Mouse (Mus musculus) myocyte (in vitro differentiated cells): ENCODE measurements around the gene Il34. TPM values are rescaled to one million over a fixed set of nuclear protein-coding genes. Genes with fewer than 3 reads are reported as not detected.

ENCODE experiments used
- H3K27me3 ChIP-seq: one replicate; pipeline ENCODE4 v1.6.1; 2011; ENCODE audit not compliant: control insufficient read depth, insufficient read depth, insufficient read length
- H3K36me3 ChIP-seq: one replicate; pipeline ENCODE4 v1.6.1; 2011; ENCODE audit not compliant: control insufficient read depth, insufficient read depth
- H3K4me2 ChIP-seq: one replicate; pipeline ENCODE4 v1.6.1; 2011; ENCODE audit warnings: low read depth, control low read depth
- H3K4me3 ChIP-seq: one replicate; pipeline ENCODE4 v1.5.1; 2011; ENCODE audit warnings: mild to moderate bottlenecking, control low read depth, moderate library complexity
- H3K79me2 ChIP-seq: one replicate; pipeline ENCODE4 v1.6.1; 2011; ENCODE audit not compliant: control insufficient read depth, insufficient read depth
- H3ac ChIP-seq: one replicate; pipeline ENCODE4 v1.6.1; 2011; ENCODE audit not compliant: control insufficient read depth, insufficient read length
- CEBPB ChIP-seq: IDR thresholded peaks from 2 replicates; pipeline ENCODE4 v1.6.1; 2011; ENCODE audit warnings: mild to moderate bottlenecking, moderate library complexity; ENCODE audit not compliant: poor library complexity, insufficient read depth, severe bottlenecking
- E2F4 ChIP-seq: IDR thresholded peaks from one replicate; pipeline ENCODE4 v1.6.1; 2011; ENCODE audit warnings: mild to moderate bottlenecking, control low read depth, moderate library complexity; ENCODE audit not compliant: insufficient read depth
- MAX ChIP-seq: IDR thresholded peaks from one replicate; pipeline ENCODE4 v1.6.1; 2011; ENCODE audit warnings: low read depth, mild to moderate bottlenecking, control low read depth
- MYOD1 ChIP-seq, 3 experiments: IDR thresholded peaks; one replicate each; pipeline ENCODE4 v1.6.1; 2011; ENCODE audit warnings: control low read depth in 2 of 3, low read depth in 2 of 3, mild to moderate bottlenecking in 2 of 3, moderate library complexity in 1 of 3; ENCODE audit not compliant: insufficient read length in 2 of 3, control insufficient read depth in 1 of 3
- MYOG ChIP-seq, 3 experiments: IDR thresholded peaks; one replicate each; pipeline ENCODE4 v1.6.1; 2011; ENCODE audit warnings: control low read depth in 2 of 3, low read depth in 2 of 3, mild to moderate bottlenecking in 2 of 3; ENCODE audit not compliant: insufficient read length in 2 of 3, control insufficient read depth in 1 of 3, insufficient read depth in 1 of 3
- POLR2A ChIP-seq: IDR thresholded peaks from one replicate; pipeline ENCODE4 v1.6.1; 2011; ENCODE audit warnings: low read depth, mild to moderate bottlenecking, control low read depth, moderate library complexity; ENCODE audit not compliant: insufficient read length
- POLR2AphosphoS2 ChIP-seq: IDR thresholded peaks from one replicate; pipeline ENCODE4 v1.6.1; 2011; ENCODE audit warnings: low read depth, control low read depth; ENCODE audit not compliant: insufficient read length
- REST ChIP-seq: IDR thresholded peaks from one replicate; pipeline ENCODE4 v1.6.1; 2011; ENCODE audit warnings: mild to moderate bottlenecking, control low read depth, moderate library complexity; ENCODE audit not compliant: insufficient read depth, insufficient read length
- SRF ChIP-seq: IDR thresholded peaks from one replicate; pipeline ENCODE4 v1.6.1; 2011; ENCODE audit warnings: low read depth; ENCODE audit not compliant: control insufficient read depth, insufficient read length
- TCF12 ChIP-seq: IDR thresholded peaks from one replicate; pipeline ENCODE4 v1.6.1; 2011; ENCODE audit warnings: mild to moderate bottlenecking, control low read depth; ENCODE audit not compliant: poor library complexity, insufficient read depth, severe bottlenecking
- TCF3 ChIP-seq: IDR thresholded peaks from one replicate; pipeline ENCODE4 v1.6.1; 2011; ENCODE audit warnings: low read depth, control low read depth; ENCODE audit not compliant: insufficient read length
- USF1 ChIP-seq: IDR thresholded peaks from one replicate; pipeline ENCODE4 v1.6.1; 2011; ENCODE audit warnings: low read depth, mild to moderate bottlenecking, control low read depth, moderate library complexity
- polyA plus RNA-seq: library from polyadenylated mRNA; unstranded; fragments of >200 nt; fragmentation: generic; extraction: Trizol; gene quantifications from one replicate; pipeline ENCODE4 v1.2.1, GENCODE M21; 2012; ENCODE audit warnings: missing spikeins

Il34 gene
- polyA plus RNA-seq, 1 experiment = 13.4 TPM

GRCm38 (mm10) chr8:110710593-110710992 lies 95.1 kb downstream of the Il34 start:
- TF ChIP-seq CEBPB = no peak
- TF ChIP-seq MAX = no peak
- no peak for TF ChIP-seq MYOD1 (IDR thresholded peaks at IDR 0.05; ENCODE audit: control insufficient read depth in 1 of 3, insufficient read length in 2 of 3, low read depth in 2 of 3)
- TF ChIP-seq POLR2AphosphoS2 = no peak
- TF ChIP-seq POLR2A = no peak
- TF ChIP-seq REST = no peak
- no peak for TF ChIP-seq E2F4
- no peak for TF ChIP-seq TCF12
- no peak for TF ChIP-seq TCF3
- TF ChIP-seq USF1 = no peak
- TF ChIP-seq MYOG (IDR thresholded peaks at IDR 0.05; ENCODE audit: control insufficient read depth in 1 of 3, insufficient read depth in 1 of 3, insufficient read length in 2 of 3, low read depth in 2 of 3) = no peak
- no peak for TF ChIP-seq SRF
- H3K4me2 ChIP-seq = no peak overlapping the region
- H3K27me3 ChIP-seq = no peaks in the 10 kb centered on the region
- no peak overlapping the region for H3ac ChIP-seq
- H3K4me3 ChIP-seq = no peak overlapping the region
- H3K36me3 ChIP-seq = no peaks in the 10 kb centered on the region
- no peaks in the 10 kb centered on the region for H3K79me2 ChIP-seq

- Histone ChIP-seq H3K27me3 (no peaks in the 10 kb centered on the region), H3K4me2 (no peak overlapping the region), H3K79me2 (no peaks in the 10 kb centered on the region), H3K36me3 (no peaks in the 10 kb centered on the region), H3ac (no peak overlapping the region), H3K4me3 (no peak overlapping the region)
- no peak for TF ChIP-seq E2F4
- no peak for TF ChIP-seq TCF12
- no peak for TF ChIP-seq POLR2A
- peak in 2 of 3 experiments; percentile 26 to 63 for TF ChIP-seq MYOG (IDR thresholded peaks at IDR 0.05; ENCODE audit: control insufficient read depth in 1 of 3, insufficient read depth in 1 of 3, insufficient read length in 2 of 3, low read depth in 2 of 3)
- TF ChIP-seq USF1 = no peak
- peak in 2 of 3 experiments; percentile 57 to 74 for TF ChIP-seq MYOD1 (IDR thresholded peaks at IDR 0.05; ENCODE audit: control insufficient read depth in 1 of 3, insufficient read length in 2 of 3, low read depth in 2 of 3)
- no peak for TF ChIP-seq MAX
Observed at GRCm38 (mm10) chr8:110708429-110708828, 97.3 kb downstream of the Il34 start.

- Histone ChIP-seq H3K36me3 (no peaks in the 10 kb centered on the region), H3ac (no peak overlapping the region)
- TF ChIP-seq CEBPB (no peak), MYOG (IDR thresholded peaks at IDR 0.05; ENCODE audit: control insufficient read depth in 1 of 3, insufficient read depth in 1 of 3, insufficient read length in 2 of 3, low read depth in 2 of 3) (no peak), E2F4 (no peak), POLR2AphosphoS2 (no peak), REST (no peak), POLR2A (no peak), USF1 (no peak), MAX (no peak), MYOD1 (IDR thresholded peaks at IDR 0.05; ENCODE audit: control insufficient read depth in 1 of 3, insufficient read length in 2 of 3, low read depth in 2 of 3) (no peak), TCF12 (no peak), SRF (no peak), TCF3 (no peak)
Observed at GRCm38 (mm10) chr8:110706288-110706870, 99.3 kb downstream of the Il34 start.

GRCm38 (mm10) chr8:110705391-110706287 lies 100.1 kb downstream of the Il34 start:
- Histone ChIP-seq H3K79me2 (no peaks in the 10 kb centered on the region), H3K27me3 (no peaks in the 10 kb centered on the region), H3K36me3 (no peaks in the 10 kb centered on the region), H3K4me2 (no peak overlapping the region), H3ac (no peak overlapping the region), H3K4me3 (no peak overlapping the region)
- TF ChIP-seq USF1 = no peak
- peak in 1 of 3 experiments; percentile 15 for TF ChIP-seq MYOD1 (IDR thresholded peaks at IDR 0.05; ENCODE audit: control insufficient read depth in 1 of 3, insufficient read length in 2 of 3, low read depth in 2 of 3)
- no peak for TF ChIP-seq TCF12
- no peak for TF ChIP-seq CEBPB
- no peak for TF ChIP-seq E2F4
- TF ChIP-seq TCF3 = no peak
- TF ChIP-seq SRF = no peak
- no peak for TF ChIP-seq MAX
- no peak for TF ChIP-seq REST

More at GRCm38 (mm10) chr8:110706288-110706870, 99.3 kb downstream of the Il34 start:
- H3K79me2 ChIP-seq = no peaks in the 10 kb centered on the region
- no peak overlapping the region for H3K4me3 ChIP-seq
- no peak overlapping the region for H3K4me2 ChIP-seq
- H3K27me3 ChIP-seq = no peaks in the 10 kb centered on the region
